ENCODE assay signal across 9 mouse cellular contexts in the genomic region with DNA sequence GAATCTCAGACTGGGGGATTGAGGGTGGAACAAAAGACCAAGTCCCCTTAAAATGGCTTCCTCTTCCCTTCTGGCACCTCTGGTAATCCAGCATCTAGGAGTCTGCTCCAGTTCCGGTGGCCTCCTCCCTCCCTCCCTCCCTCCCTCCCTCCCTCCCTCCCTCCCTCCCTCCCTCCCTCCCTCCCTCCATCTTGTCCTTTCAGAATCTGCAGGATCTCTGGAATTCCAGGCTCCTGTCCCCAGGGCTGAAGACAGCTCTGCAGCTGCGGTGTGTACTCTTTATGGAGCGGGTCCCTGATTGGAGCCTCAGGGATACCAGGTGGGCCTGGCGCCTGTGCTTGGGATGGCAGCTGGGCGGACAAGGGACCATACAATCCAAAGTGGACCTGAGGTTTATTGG. TPM values are rescaled to one million over a fixed set of nuclear protein-coding genes. Genes with fewer than 3 reads are reported as not detected.
A peak's percentile ranks its signal among the peaks of the same experiment; 100 is the strongest.
DNase-seq lines count a peak whose midpoint lies in the region; ATAC-seq and TF ChIP-seq lines count a peak whose summit lies in the region.
"Had no signal": no experiment of that assay in that cellular context is flagged by ENCODE, and none has a peak within 500 bp of the region (broad histone marks: within the 10 kb centered on the region; RNA-seq: fewer than 3 reads in every experiment).

No protein-coding gene starts in this region.

- H3K4me2 ChIP-seq in kidney, embryonic 16.5 days (replicated peaks; ENCODE audit: low read depth, low read length): peak overlapping the region; percentile 54; the same call in 1 of the 2 replicates
- no peak overlapping the region for H3K4me2 ChIP-seq in hindbrain, postnatal 0 days (ENCODE audit: low read depth, low read length)
- peak overlapping the region; percentile 100 for H3K4me2 ChIP-seq in myocyte (ENCODE audit: low read depth)

- no peak for DNase-seq in kidney, adult 11 months
- DNase-seq in hindbrain, postnatal 0 days (ENCODE audit: low spot score): peak; percentile 14
- DNase-seq in c-Kit-positive CD71-positive TER-119-positive erythroid progenitor cells, embryonic 14.5 days (ENCODE audit: low spot score): no peak
- DNase-seq in layer of hippocampus, adult 9-10 months (ENCODE audit: low spot score): no peak

- no peak overlapping the region for H3ac ChIP-seq in myocyte (ENCODE audit: control insufficient read depth, insufficient read length)

- peaks cover 34% of the 10 kb centered on the region for H3K36me3 ChIP-seq in kidney, embryonic 16.5 days (ENCODE audit: insufficient read depth, low read length)
- peaks cover 13% of the 10 kb centered on the region for H3K36me3 ChIP-seq in hindbrain, postnatal 0 days (ENCODE audit: insufficient read depth, low read length)
- peaks cover 40% of the 10 kb centered on the region for H3K36me3 ChIP-seq in myocyte (ENCODE audit: control insufficient read depth, insufficient read depth)

- H3K79me2 ChIP-seq in myocyte (ENCODE audit: control insufficient read depth, insufficient read depth): peaks cover 57% of the 10 kb centered on the region

- H3K4me1 ChIP-seq in kidney, embryonic 16.5 days (ENCODE audit: insufficient read depth, low read length): peaks cover 47% of the 10 kb centered on the region
- peaks cover 13% of the 10 kb centered on the region for H3K4me1 ChIP-seq in cortical plate, adult 2 months (ENCODE audit: control insufficient read depth, insufficient read depth, low read length)
- peaks cover 27% of the 10 kb centered on the region for H3K4me1 ChIP-seq in hindbrain, postnatal 0 days (ENCODE audit: insufficient read depth, low read length)

- no peak for ATAC-seq in kidney, embryonic 16.5 days (ENCODE audit: low FRiP score, low TSS enrichment)
- ATAC-seq in hindbrain, postnatal 0 days: no peak
- ATAC-seq in frontal cortex, adult (ENCODE audit: low TSS enrichment): no peak

- 54% methylated on average over 5 of the region's 5 CpGs for WGBS in kidney, embryonic 16.5 days
- 55% methylated on average over 4 of the region's 5 CpGs for WGBS in hindbrain, postnatal 0 days

- H3K9ac ChIP-seq in kidney, embryonic 16.5 days (replicated peaks; ENCODE audit: low read length): peak overlapping the region; percentile 64; the same call in 1 of the 2 replicates
- no peak overlapping the region for H3K9ac ChIP-seq in hindbrain, postnatal 0 days (replicated peaks; ENCODE audit: low read length)

- no peak for TF ChIP-seq POLR2A in cortical plate, adult 2 months (IDR thresholded peaks at IDR 0.05; ENCODE audit: extremely low read depth, insufficient read depth, low read length)
- TF ChIP-seq POLR2A in myocyte (IDR thresholded peaks at IDR 0.05; ENCODE audit: insufficient read length, low read depth): no peak

- no peaks in the 10 kb centered on the region for H3K9me3 ChIP-seq in kidney, embryonic 16.5 days (ENCODE audit: low read length)
- no peaks in the 10 kb centered on the region for H3K9me3 ChIP-seq in hindbrain, postnatal 0 days (ENCODE audit: low read length)

- no peak overlapping the region for H3K4me3 ChIP-seq in kidney, embryonic 16.5 days (ENCODE audit: low read length)
- no peak overlapping the region for H3K4me3 ChIP-seq in cortical plate, adult 2 months (ENCODE audit: insufficient read depth, low read length)
- H3K4me3 ChIP-seq in hindbrain, postnatal 0 days (ENCODE audit: low read length): no peak overlapping the region
- peak overlapping the region; percentile 99 for H3K4me3 ChIP-seq in myocyte

- no peak for TF ChIP-seq CTCF in cortical plate, adult 2 months (IDR thresholded peaks at IDR 0.05; ENCODE audit: extremely low read depth, insufficient read depth, low read length)
- no peak for TF ChIP-seq CTCF in hindbrain, postnatal 0 days (IDR thresholded peaks at IDR 0.05; ENCODE audit: low read depth)

- H3K27me3 ChIP-seq in kidney, embryonic 16.5 days (ENCODE audit: insufficient read depth, low read length): no peaks in the 10 kb centered on the region
- no peaks in the 10 kb centered on the region for H3K27me3 ChIP-seq in hindbrain, postnatal 0 days (ENCODE audit: insufficient read depth, low read length)
- no peaks in the 10 kb centered on the region for H3K27me3 ChIP-seq in myocyte (ENCODE audit: control insufficient read depth, insufficient read depth, insufficient read length)

- H3K27ac ChIP-seq in kidney, embryonic 16.5 days (ENCODE audit: low read length): peak overlapping the region; percentile 94
- peak overlapping the region; percentile 94 for H3K27ac ChIP-seq in cortical plate, adult 2 months (ENCODE audit: insufficient read depth, low read length)
- peak overlapping the region; percentile 87 for H3K27ac ChIP-seq in hindbrain, postnatal 0 days

TF ChIP-seq in myocyte, 11 proteins besides CTCF, POLR2A, EP300 and RAD21:
- TF ChIP-seq MAX (IDR thresholded peaks at IDR 0.05; ENCODE audit: low read depth) (no peak), TCF12 (IDR thresholded peaks at IDR 0.05; ENCODE audit: insufficient read depth, poor library complexity, severe bottlenecking) (no peak), CEBPB (IDR thresholded peaks at IDR 0.05; ENCODE audit: insufficient read depth, poor library complexity, severe bottlenecking) (no peak), MYOD1 (IDR thresholded peaks at IDR 0.05; ENCODE audit: control insufficient read depth in 1 of 3, insufficient read length in 2 of 3, low read depth in 2 of 3) (peak in 2 of 3 experiments; percentile 37 to 54), MYOG (IDR thresholded peaks at IDR 0.05; ENCODE audit: control insufficient read depth in 1 of 3, insufficient read depth in 1 of 3, insufficient read length in 2 of 3, low read depth in 2 of 3) (peak in 2 of 3 experiments; percentile 26 to 56)
TF ChIP-seq in myocyte: peak in this region for 2.

RNA-seq across cellular contexts. Expression of a gene that starts 1.6 kb away (rescaled TPM):
- 5,149 and 5,628 TPM in 2 replicates for polyA plus RNA-seq in kidney, embryonic 16.5 days (2015; fragmentation: Nextera tagmentation; extraction: Ambion mirVana)
- 588 and 637 TPM in 2 replicates for polyA plus RNA-seq in cortical plate, adult 2 months (2012; rRNA removed)
- 2,068 and 2,255 TPM in 2 replicates for total RNA-seq in hindbrain, postnatal 0 days (2014; rRNA removed)
- 4,654 and 4,668 TPM in 2 replicates for polyA plus RNA-seq in hindbrain, postnatal 0 days (2015; fragmentation: Nextera tagmentation; extraction: Ambion mirVana)
- 2,413 TPM for polyA plus RNA-seq in myocyte (2012; fragmentation: generic; extraction: Trizol)

RNA-seq across cellular contexts. Expression of a gene that starts 5.4 kb away (rescaled TPM):
- 172 and 182 TPM in 2 replicates for polyA plus RNA-seq in kidney, embryonic 16.5 days (2015; fragmentation: Nextera tagmentation; extraction: Ambion mirVana)
- 99.4 and 103 TPM in 2 replicates for polyA plus RNA-seq in cortical plate, adult 2 months (2012; rRNA removed)
- 117 and 131 TPM in 2 replicates for total RNA-seq in hindbrain, postnatal 0 days (2014; rRNA removed)
- polyA plus RNA-seq in hindbrain, postnatal 0 days (2015; fragmentation: Nextera tagmentation; extraction: Ambion mirVana): 253 and 264 TPM in 2 replicates
- 249 TPM for polyA plus RNA-seq in myocyte (2012; fragmentation: generic; extraction: Trizol)

RNA-seq across cellular contexts. Expression of a gene that starts 20.4 kb away (rescaled TPM):
- 0.80 and 1.1 TPM in 2 replicates for polyA plus RNA-seq in kidney, embryonic 16.5 days (2015; fragmentation: Nextera tagmentation; extraction: Ambion mirVana)
- 0.11 and 0.13 TPM in 2 replicates for polyA plus RNA-seq in cortical plate, adult 2 months (2012; rRNA removed)
- 0.21 TPM in 1 of 2 replicates, not detected in the other for total RNA-seq in hindbrain, postnatal 0 days (2014; rRNA removed)
- 0.21 and 0.57 TPM in 2 replicates for polyA plus RNA-seq in hindbrain, postnatal 0 days (2015; fragmentation: Nextera tagmentation; extraction: Ambion mirVana)
- polyA plus RNA-seq in myocyte (2012; fragmentation: generic; extraction: Trizol): 0.06 TPM
- total RNA-seq: neutrophil, adult 5-6 weeks had no signal

RNA-seq across cellular contexts. Expression of a gene that starts 23.4 kb away (rescaled TPM):
- 164 and 173 TPM in 2 replicates for polyA plus RNA-seq in kidney, embryonic 16.5 days (2015; fragmentation: Nextera tagmentation; extraction: Ambion mirVana)
- polyA plus RNA-seq in cortical plate, adult 2 months (2012; rRNA removed): 41.7 and 47.4 TPM in 2 replicates
- total RNA-seq in hindbrain, postnatal 0 days (2014; rRNA removed): 147 and 161 TPM in 2 replicates
- polyA plus RNA-seq in hindbrain, postnatal 0 days (2015; fragmentation: Nextera tagmentation; extraction: Ambion mirVana): 82.9 and 88.9 TPM in 2 replicates
- 118 TPM for polyA plus RNA-seq in myocyte (2012; fragmentation: generic; extraction: Trizol)

RNA-seq across cellular contexts. Expression of a gene that starts 25.3 kb away (rescaled TPM):
- polyA plus RNA-seq in kidney, embryonic 16.5 days (2015; fragmentation: Nextera tagmentation; extraction: Ambion mirVana): not detected in 2 replicates
- polyA plus RNA-seq in cortical plate, adult 2 months (2012; rRNA removed): 0.19 TPM in 1 of 2 replicates, not detected in the other
- not detected in 2 replicates for total RNA-seq in hindbrain, postnatal 0 days (2014; rRNA removed)
- not detected in 2 replicates for polyA plus RNA-seq in hindbrain, postnatal 0 days (2015; fragmentation: Nextera tagmentation; extraction: Ambion mirVana)
- polyA plus RNA-seq in myocyte (2012; fragmentation: generic; extraction: Trizol): not detected
- total RNA-seq: neutrophil, adult 5-6 weeks had no signal
